Mouse (Mus musculus): Measurements from ENCODE around the gene Mss51.

Gene Mss51

GRCm38 (mm10) chr14:20496603-20497002 lies at the start of gene Mss51:
Gene Mss51 (minus strand): TSS chr14:20496901.
- DNase-seq (ENCODE audit: low read depth in 1 of 2, low spot score in 2 of 2) = no peak

GRCm38 (mm10) chr14:20546415-20546814 lies 49.7 kb upstream of the Mss51 start, which contains the start of gene Ppp3cb:
Gene Ppp3cb (minus strand): TSS chr14:20546573.
- DNase-seq (ENCODE audit: low read depth in 1 of 2, low spot score in 2 of 2) = peak; percentile 34 to 50

GRCm38 (mm10) chr14:20545529-20546331 lies 49.0 kb upstream of the Mss51 start:
- peak; percentile 76 to 77 for DNase-seq (ENCODE audit: low read depth in 1 of 2, low spot score in 2 of 2)

GRCm38 (mm10) chr14:20544467-20545411 lies 48.0 kb upstream of the Mss51 start:
- no peak for DNase-seq (ENCODE audit: low read depth in 1 of 2, low spot score in 2 of 2)

- no peak for DNase-seq (ENCODE audit: low read depth in 1 of 2, low spot score in 2 of 2)
Observed at GRCm38 (mm10) chr14:20529643-20530042, 32.9 kb upstream of the Mss51 start.

- DNase-seq (ENCODE audit: low read depth in 1 of 2, low spot score in 2 of 2) = no peak
Observed at GRCm38 (mm10) chr14:20520179-20520578, 23.5 kb upstream of the Mss51 start.

- no peak for DNase-seq (ENCODE audit: low read depth in 1 of 2, low spot score in 2 of 2)
Observed at GRCm38 (mm10) chr14:20508424-20508823, 11.7 kb upstream of the Mss51 start.

GRCm38 (mm10) chr14:20502966-20503365 lies 6.3 kb upstream of the Mss51 start:
- no peak for DNase-seq (ENCODE audit: low read depth in 1 of 2, low spot score in 2 of 2)

GRCm38 (mm10) chr14:20499982-20500381 lies 3.3 kb upstream of the Mss51 start:
- DNase-seq (ENCODE audit: low read depth in 1 of 2, low spot score in 2 of 2) = no peak

- no peak for DNase-seq (ENCODE audit: low read depth in 1 of 2, low spot score in 2 of 2)
Observed at GRCm38 (mm10) chr14:20486031-20486430, 10.7 kb downstream of the Mss51 start.

GRCm38 (mm10) chr14:20482051-20482751 lies 14.5 kb downstream of the Mss51 start:
- DNase-seq (ENCODE audit: low read depth in 1 of 2, low spot score in 2 of 2) = no peak

GRCm38 (mm10) chr14:20481211-20481610 lies 15.5 kb downstream of the Mss51 start:
- no peak for DNase-seq (ENCODE audit: low read depth in 1 of 2, low spot score in 2 of 2)

- DNase-seq (ENCODE audit: low read depth in 1 of 2, low spot score in 2 of 2) = no peak
Observed at GRCm38 (mm10) chr14:20480195-20480579, 16.5 kb downstream of the Mss51 start.

- peak in 1 of 2 experiments; percentile 7 for DNase-seq (ENCODE audit: low read depth in 1 of 2, low spot score in 2 of 2)
Observed at GRCm38 (mm10) chr14:20479291-20480194, 17.2 kb downstream of the Mss51 start, which contains the start of gene Anxa7. Gene Anxa7 (minus strand): TSS chr14:20480133.

- DNase-seq (ENCODE audit: low read depth in 1 of 2, low spot score in 2 of 2) = peak; percentile 20 to 41
Observed at GRCm38 (mm10) chr14:20478801-20479200, 17.9 kb downstream of the Mss51 start.

- DNase-seq (ENCODE audit: low read depth in 1 of 2, low spot score in 2 of 2) = no peak
Observed at GRCm38 (mm10) chr14:20478385-20478784, 18.3 kb downstream of the Mss51 start.

- DNase-seq (ENCODE audit: low read depth in 1 of 2, low spot score in 2 of 2) = no peak
Observed at GRCm38 (mm10) chr14:20477261-20478025, 19.3 kb downstream of the Mss51 start.

GRCm38 (mm10) chr14:20460216-20460615 lies 36.5 kb downstream of the Mss51 start:
- DNase-seq (ENCODE audit: low read depth in 1 of 2, low spot score in 2 of 2) = no peak

- DNase-seq (ENCODE audit: low read depth in 1 of 2, low spot score in 2 of 2) = no peak
Observed at GRCm38 (mm10) chr14:20458378-20458777, 38.3 kb downstream of the Mss51 start.
